Mouse (Mus musculus): ENCODE results near the gene Casq2.

DNA sequence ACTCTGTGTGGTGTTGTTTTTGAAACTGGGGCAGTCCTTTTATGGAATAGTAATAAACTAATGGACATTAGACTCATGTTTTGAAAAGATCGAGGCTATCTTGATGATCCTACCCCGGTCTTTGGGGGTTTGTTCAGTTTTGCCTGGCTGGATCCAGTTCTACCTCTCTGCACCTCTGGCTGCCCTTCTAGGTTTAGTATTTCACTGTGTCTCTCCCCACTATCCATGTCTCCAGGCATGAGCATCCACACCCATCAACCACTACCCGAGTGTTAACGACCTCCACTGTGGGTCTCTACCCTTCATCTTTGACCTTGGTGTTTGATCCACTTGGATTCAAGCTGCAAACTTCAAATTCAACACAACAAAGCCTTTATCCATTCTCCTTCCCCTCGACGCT lies 60.2 kb downstream of the Casq2 start:
- TF ChIP-seq CTCF (IDR thresholded peaks at IDR 0.05; ENCODE audit: borderline replicate concordance, insufficient read depth, low read length) (no peak), POLR2A (IDR thresholded peaks at IDR 0.05; ENCODE audit: low read depth, low read length) (no peak)

Data from embryonic fibroblast, embryonic 13.5 days (primary cell).